Mouse (Mus musculus): ENCODE data around the gene Zc2hc1c.

- TF ChIP-seq CTCF (IDR thresholded peaks at IDR 0.05; ENCODE audit: low read depth, low read length) (no peak), POLR2A (IDR thresholded peaks at IDR 0.05; ENCODE audit: extremely low read depth, insufficient read depth, low read length) (no peak)
Observed at GRCm38 (mm10) chr12:85289157-85290000, 988 bp downstream of the Zc2hc1c start.
